Mouse (Mus musculus): ENCODE measurements around the gene Gm45717.

DNA sequence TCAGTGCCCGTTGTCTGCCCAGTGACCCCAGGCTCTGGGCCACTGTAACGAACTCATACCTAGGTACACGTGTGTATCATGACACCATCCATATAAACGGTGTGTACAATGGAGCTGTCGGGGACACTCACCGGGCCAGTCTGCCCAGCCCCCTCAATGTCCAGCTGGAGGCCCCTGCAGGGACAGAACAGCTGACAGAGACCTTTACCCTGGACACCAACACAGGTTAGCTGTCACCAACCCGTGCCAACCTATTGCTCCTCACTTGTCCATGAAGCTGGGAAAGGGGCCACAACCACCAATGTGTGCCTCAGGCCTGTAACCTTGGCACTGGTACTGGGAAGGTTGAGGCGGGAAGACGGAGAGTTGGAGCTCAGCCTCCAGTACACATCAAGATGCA is 13.4 kb downstream of the Gm45717 start:
- TF ChIP-seq CTCF (IDR thresholded peaks at IDR 0.05; ENCODE audit: low read depth) (no peak), EP300 (IDR thresholded peaks at IDR 0.05; ENCODE audit: low read depth) (no peak)
